8 mouse cellular contexts compared by ENCODE assay signal in genomic region chr4:132652842-132653241, GRCm38 (mm10). TPM values are rescaled to one million over a fixed set of nuclear protein-coding genes. Genes with fewer than 3 reads are reported as not detected.
DNase-seq lines count a peak whose midpoint lies in the region; ATAC-seq and TF ChIP-seq lines count a peak whose summit lies in the region.

No protein-coding gene starts in this region.

- WGBS in limb, embryonic 14.5 days, result 59% methylated on average over 4 of the region's 4 CpGs
- WGBS in limb, embryonic 10.5 days, result 65% methylated on average over 4 of the region's 4 CpGs
- 2% methylated on average over 4 of the region's 4 CpGs for WGBS in heart, adult 2 months
- 33% methylated on average over 4 of the region's 4 CpGs for WGBS in intestine, postnatal 0 days

- no peak overlapping the region for H3K4me3 ChIP-seq in limb, embryonic 14.5 days (replicated peaks; ENCODE audit: low read length)
- no peak overlapping the region for H3K4me3 ChIP-seq in limb, embryonic 10.5 days
- no peak overlapping the region for H3K4me3 ChIP-seq in heart, adult 2 months
- no peak overlapping the region for H3K4me3 ChIP-seq in intestine, postnatal 0 days (ENCODE audit: low read depth, low read length)

- TF ChIP-seq EP300 in heart, adult 2 months (IDR thresholded peaks at IDR 0.05; ENCODE audit: insufficient read depth, low read depth, low read length), result 0 out of 2 replicates have a peak, but pooled peaks have one; percentile 60

- TF ChIP-seq CTCF in heart, adult 2 months (IDR thresholded peaks at IDR 0.05), result no peak
- no peak for TF ChIP-seq CTCF in intestine, postnatal 0 days (IDR thresholded peaks at IDR 0.05; ENCODE audit: low read depth)

- H3K9ac ChIP-seq in limb, embryonic 14.5 days (ENCODE audit: low read depth, low read length, severe bottlenecking), result no peak overlapping the region
- H3K9ac ChIP-seq in heart, adult 2 months (ENCODE audit: low read depth, low read length), result no peak overlapping the region
- no peak overlapping the region for H3K9ac ChIP-seq in intestine, postnatal 0 days (ENCODE audit: low read depth, low read length)

- intact Hi-C loops in heart, adult 2 months (cut with DNase I), result no loop called here

- DNase-seq in limb, embryonic 14.5 days (ENCODE audit: low spot score), result peak; percentile 7
- DNase-seq in limb, embryonic 10.5 days (ENCODE audit: low spot score), result no peak
- DNase-seq in adrenal gland, adult 2 months, result peak; percentile 82
- peak; percentile 56 to 67 for DNase-seq in heart, adult 2 months
- DNase-seq in lung, adult 18-20 months, result peak; percentile 71 to 83
- DNase-seq in testis, postnatal 10 days (ENCODE audit: low spot score), result no peak

- no peaks in the 10 kb centered on the region for H3K9me3 ChIP-seq in limb, embryonic 14.5 days (ENCODE audit: control insufficient read depth, low read length)
- H3K9me3 ChIP-seq in limb, embryonic 10.5 days (replicated peaks), result no peaks in the 10 kb centered on the region
- no peaks in the 10 kb centered on the region for H3K9me3 ChIP-seq in intestine, postnatal 0 days (ENCODE audit: control insufficient read depth)

- no peaks in the 10 kb centered on the region; the same call in 1 of the 2 replicates for H3K4me1 ChIP-seq in limb, embryonic 14.5 days (ENCODE audit: control insufficient read depth, insufficient read depth, low read length)
- peaks cover 6% of the 10 kb centered on the region for H3K4me1 ChIP-seq in limb, embryonic 10.5 days
- peaks cover 17% of the 10 kb centered on the region for H3K4me1 ChIP-seq in heart, adult 2 months (ENCODE audit: control insufficient read depth, insufficient read depth, low read length)
- H3K4me1 ChIP-seq in intestine, postnatal 0 days (replicated peaks; ENCODE audit: control insufficient read depth, insufficient read depth, low read length), result no peaks in the 10 kb centered on the region

- H3K79me2 ChIP-seq in heart, adult 2 months (replicated peaks; ENCODE audit: control insufficient read depth, insufficient read depth, low read length), result peaks cover 7% of the 10 kb centered on the region; the same call in 1 of the 2 replicates

- TF ChIP-seq POLR2A in limb, embryonic 14.5 days (IDR thresholded peaks at IDR 0.05; ENCODE audit: borderline replicate concordance, extremely low read depth, insufficient read depth, insufficient read length), result no peak
- TF ChIP-seq POLR2A in heart, adult 2 months (IDR thresholded peaks at IDR 0.05; ENCODE audit: insufficient read depth, low read depth, low read length), result no peak

- H3K4me2 ChIP-seq in limb, embryonic 14.5 days (replicated peaks; ENCODE audit: low read depth, low read length, severe bottlenecking), result no peak overlapping the region
- no peak overlapping the region for H3K4me2 ChIP-seq in intestine, postnatal 0 days (replicated peaks; ENCODE audit: low read depth)

- H3K27ac ChIP-seq in limb, embryonic 14.5 days (replicated peaks; ENCODE audit: low read depth, low read length), result no peak overlapping the region
- no peak overlapping the region for H3K27ac ChIP-seq in limb, embryonic 10.5 days
- peak overlapping the region; percentile 1 for H3K27ac ChIP-seq in heart, adult 2 months
- no peak overlapping the region for H3K27ac ChIP-seq in intestine, postnatal 0 days (ENCODE audit: low read depth, low read length)

- H3K36me3 ChIP-seq in limb, embryonic 14.5 days (ENCODE audit: control insufficient read depth, insufficient read depth, low read length), result peaks cover 7% of the 10 kb centered on the region; the same call in 1 of the 2 replicates
- peaks cover 18% of the 10 kb centered on the region for H3K36me3 ChIP-seq in limb, embryonic 10.5 days
- H3K36me3 ChIP-seq in heart, adult 2 months (ENCODE audit: control insufficient read depth, insufficient read depth, low read length), result peaks cover 20% of the 10 kb centered on the region
- no peaks in the 10 kb centered on the region for H3K36me3 ChIP-seq in intestine, postnatal 0 days (ENCODE audit: control insufficient read depth, insufficient read depth)

- no peak for ATAC-seq in limb, embryonic 14.5 days (ENCODE audit: low FRiP score, low read depth)
- no peak for ATAC-seq in intestine, postnatal 0 days
- no peak for ATAC-seq in activated CD4-positive, CD25-positive, alpha-beta regulatory T cell, adult 4 months

- no peaks in the 10 kb centered on the region for H3K27me3 ChIP-seq in limb, embryonic 14.5 days (ENCODE audit: control insufficient read depth, insufficient read depth, low read length)
- no peaks in the 10 kb centered on the region for H3K27me3 ChIP-seq in limb, embryonic 10.5 days (ENCODE audit: low read depth, poor library complexity, severe bottlenecking)
- no peaks in the 10 kb centered on the region for H3K27me3 ChIP-seq in heart, adult 2 months (ENCODE audit: control insufficient read depth, insufficient read depth, low read length)
- no peaks in the 10 kb centered on the region for H3K27me3 ChIP-seq in intestine, postnatal 0 days (replicated peaks; ENCODE audit: control insufficient read depth, insufficient read depth, low read length)

RNA-seq across cellular contexts. Expression of gene Eya3, which starts 14.1 kb away (rescaled TPM):
- polyA plus RNA-seq in limb, embryonic 14.5 days (2012; rRNA removed), result 42.0 and 45.1 TPM in 2 replicates
- polyA plus RNA-seq in limb, embryonic 14.5 days (2014; fragmentation: Nextera tagmentation; extraction: Ambion mirVana), result 23.7 and 24.3 TPM in 2 replicates
- 41.9 and 43.0 TPM in 2 replicates for polyA plus RNA-seq in limb, embryonic 10.5 days (2016; fragmentation: Nextera tagmentation; extraction: Ambion mirVana)
- 10 to 100 TPM; 26.0 to 43.2 TPM for total RNA-seq in adrenal gland, adult 2 months (2021)
- 12.0 and 14.7 TPM in 2 replicates for polyA plus RNA-seq in adrenal gland, adult 2 months (2012; rRNA removed)
- total RNA-seq in heart, adult 2 months (2021), result 10 to 100 TPM; 29.8 to 31.8 TPM
- 26.6 and 41.7 TPM in 2 replicates for polyA plus RNA-seq in heart, adult 2 months (2012; rRNA removed)
- 10.1 and 10.8 TPM in 2 replicates for polyA plus RNA-seq in intestine, postnatal 0 days (2015; fragmentation: Nextera tagmentation; extraction: Ambion mirVana)
- polyA plus RNA-seq in activated CD4-positive, CD25-positive, alpha-beta regulatory T cell, adult 4 months (2017; shearing (Covaris generic)), result 10 to 100 TPM; 23.2 to 23.8 TPM

Comparison
In these comparisons a context has a peak if more than half of its experiments do, and no peak if none do; other contexts are left out.
1. DNase-seq: peak in limb, embryonic 14.5 days (single experiment), adrenal gland, adult 2 months (single experiment), heart, adult 2 months (2 of 2) and lung, adult 18-20 months (2 of 2); none in limb, embryonic 10.5 days (single experiment) and testis, postnatal 10 days (single experiment).